Mouse (Mus musculus): ENCODE results near the gene Pheta2. TPM values are rescaled to one million over a fixed set of nuclear protein-coding genes. Genes with fewer than 3 reads are reported as not detected.
A peak's percentile ranks its signal among the peaks of the same experiment; 100 is the strongest.
"Not testable (repeated sequence)": the region's sequence is repeated elsewhere in the genome, so short reads cannot be mapped to it uniquely, and the experiment has no call there.

Gene Pheta2
- polyA plus RNA-seq, 1 experiment from 2014 or later, result 14.2 TPM

DNA sequence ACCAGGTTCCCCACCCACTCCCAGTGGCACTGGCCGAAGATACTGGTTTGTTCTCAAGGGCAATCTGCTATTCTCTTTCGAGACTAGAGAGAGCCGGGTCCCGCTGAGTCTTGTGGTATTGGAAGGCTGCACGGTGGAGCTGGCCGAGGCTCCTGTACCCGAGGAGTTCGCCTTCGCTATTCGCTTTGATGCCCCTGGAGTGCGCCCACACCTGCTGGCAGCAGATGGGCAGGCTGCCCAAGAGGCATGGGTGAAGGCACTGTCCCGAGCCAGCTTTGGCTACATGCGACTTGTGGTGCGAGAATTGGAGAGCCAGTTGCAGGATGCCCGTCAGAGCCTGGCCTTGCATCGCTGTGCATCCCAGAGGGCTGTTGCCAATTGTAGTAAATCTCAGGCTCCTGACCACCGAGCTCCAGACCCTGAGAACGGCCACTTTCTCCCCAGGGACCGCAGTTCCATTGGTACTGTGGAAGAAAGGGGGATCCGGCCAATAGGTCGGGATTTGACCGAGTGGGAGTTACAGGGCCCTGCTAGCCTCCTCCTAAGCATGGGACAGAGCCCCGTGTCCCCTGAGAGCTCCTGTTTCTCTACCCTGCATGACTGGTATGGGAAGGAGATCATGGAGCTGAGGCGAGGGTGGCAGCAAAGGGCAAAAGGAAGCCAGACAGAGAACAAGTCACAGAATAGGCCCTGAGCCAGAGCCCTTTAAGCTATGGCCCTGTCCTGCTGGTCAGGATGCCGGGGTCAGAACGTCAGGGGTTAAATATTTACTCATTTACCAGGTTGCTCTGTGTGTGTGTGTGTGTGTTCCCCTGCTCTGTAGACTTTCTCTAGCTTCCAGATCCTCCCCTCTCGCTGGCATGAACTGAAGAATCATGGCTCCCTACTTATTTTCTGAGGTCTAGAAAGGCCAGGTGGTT, 4.9 kb downstream of the Pheta2 start:
- DNase-seq (ENCODE audit: low spot score), result no peak

DNA sequence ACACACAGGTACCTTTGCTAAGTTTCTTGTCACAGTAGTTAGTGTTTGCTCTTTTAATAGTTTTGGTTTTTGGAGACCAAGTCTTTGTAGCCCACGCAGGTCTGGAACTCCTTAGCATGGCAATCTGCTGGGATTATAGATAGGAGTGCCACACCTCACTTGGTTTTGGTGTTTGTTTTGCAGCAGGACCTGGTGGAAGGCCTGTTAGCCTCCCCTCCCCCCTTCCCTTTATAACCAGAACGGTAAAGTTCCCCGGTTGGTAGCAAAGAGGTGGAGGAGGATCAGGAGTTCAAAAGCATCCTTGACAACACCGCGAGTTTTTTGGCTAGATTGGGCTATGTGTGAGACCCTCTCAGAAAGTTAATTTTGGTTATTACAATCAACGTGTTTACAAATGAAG, 6.2 kb downstream of the Pheta2 start:
- no peak for DNase-seq (ENCODE audit: low spot score)

DNA sequence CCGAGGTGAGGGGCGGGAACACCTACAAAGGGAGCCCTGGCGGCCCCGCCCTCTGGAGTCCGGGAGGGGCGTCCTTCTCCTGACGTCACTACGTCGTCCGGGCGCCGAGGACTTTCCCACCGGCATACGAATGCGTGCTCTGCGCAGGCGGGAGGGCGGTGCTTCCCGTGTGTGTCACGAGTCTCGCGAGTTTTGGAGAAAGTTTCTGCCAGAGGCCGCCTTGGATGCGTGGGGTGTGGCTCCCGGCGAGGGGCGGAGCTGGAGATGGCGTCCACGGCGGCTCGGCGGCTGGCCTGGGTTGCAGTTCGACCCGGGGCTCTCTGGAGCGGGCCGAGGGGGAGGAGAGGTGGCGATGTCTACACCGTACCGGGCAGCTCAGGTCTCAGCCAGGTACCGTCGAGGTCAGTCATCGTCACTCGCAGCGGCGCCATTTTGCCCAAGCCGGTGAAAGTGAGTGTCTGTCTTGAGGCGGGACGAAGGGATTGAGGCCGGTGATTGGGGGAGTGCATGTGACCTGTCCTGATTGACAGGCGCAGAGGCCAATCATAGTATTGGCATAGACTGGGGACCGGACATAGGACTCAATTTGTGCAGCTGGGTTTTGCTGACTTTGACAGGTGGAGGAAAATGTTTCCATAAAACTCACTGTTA, 7.2 kb downstream of the Pheta2 start:
- DNase-seq (ENCODE audit: low spot score), result peak; percentile 99

DNA sequence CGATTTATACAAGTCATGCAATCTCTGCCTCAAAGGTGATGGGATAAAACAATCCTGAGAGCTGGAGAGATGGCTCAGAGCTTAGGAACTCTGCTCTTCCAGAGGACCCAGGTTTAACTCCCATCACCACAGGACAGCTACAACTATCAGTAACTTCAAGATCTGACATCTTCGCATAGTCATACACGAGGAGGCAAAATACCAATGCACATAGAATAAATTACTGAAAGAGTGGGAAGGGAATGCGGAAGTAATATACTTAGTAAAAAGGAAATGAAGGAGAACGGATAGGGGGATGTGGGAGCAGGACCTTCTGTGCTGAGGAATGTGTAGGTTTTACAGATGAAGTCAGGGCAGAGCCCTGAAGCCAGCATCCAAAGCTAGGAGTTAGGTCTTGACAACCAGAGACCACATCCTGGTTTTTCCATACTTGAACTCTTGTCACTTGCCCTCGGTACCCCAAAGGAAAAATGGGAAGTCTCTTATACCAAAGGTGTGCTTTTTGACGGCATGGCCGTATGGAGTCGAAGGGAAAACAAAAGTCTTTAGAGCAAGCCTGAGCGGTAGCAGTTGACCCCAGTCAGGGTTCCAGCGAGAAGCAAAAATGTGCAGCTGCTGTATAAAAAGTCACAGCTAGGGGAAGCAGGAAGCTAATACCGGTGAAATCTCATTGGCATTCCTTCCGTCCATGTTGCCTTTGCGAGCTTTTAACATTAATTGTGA, 8.0 kb downstream of the Pheta2 start:
- no peak for DNase-seq (ENCODE audit: low spot score)

DNA sequence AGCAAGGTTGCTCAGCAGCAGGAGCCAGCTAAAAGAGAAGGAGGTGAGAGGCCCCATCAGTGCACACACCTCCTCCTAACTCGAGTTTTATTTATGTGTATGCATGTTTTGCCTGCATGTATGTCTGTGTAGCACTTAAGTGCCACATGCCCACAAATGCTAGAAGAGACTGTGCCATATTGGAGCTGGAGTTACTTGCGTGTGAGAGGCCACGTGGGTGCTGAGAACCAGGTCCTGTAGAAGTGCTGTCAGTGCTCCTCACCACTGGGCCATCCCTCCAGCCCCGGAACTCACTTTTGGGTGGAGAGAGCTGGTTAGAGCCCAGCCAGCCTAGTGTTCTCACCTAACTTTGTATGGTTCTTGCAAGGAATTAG, 8.5 kb downstream of the Pheta2 start:
- no peak for DNase-seq (ENCODE audit: low spot score)

DNA sequence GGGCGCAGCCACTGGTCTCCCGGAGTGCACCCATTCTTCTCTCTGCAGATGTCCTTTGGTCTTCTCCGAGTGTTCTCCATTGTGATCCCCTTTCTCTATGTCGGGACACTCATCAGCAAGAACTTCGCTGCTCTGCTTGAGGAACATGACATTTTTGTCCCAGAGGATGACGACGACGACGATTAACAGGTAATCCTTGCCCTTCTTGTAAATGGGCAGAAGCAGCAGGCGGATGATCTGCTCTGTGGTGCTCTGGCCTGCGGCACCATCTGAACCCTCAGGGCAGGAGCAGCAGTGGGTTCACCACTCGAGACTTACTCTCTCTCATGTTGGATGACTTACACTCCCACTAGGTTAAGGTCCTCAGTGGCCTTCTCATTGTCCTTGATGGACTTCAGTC, 9.1 kb downstream of the Pheta2 start:
- no peak for DNase-seq (ENCODE audit: low spot score)

DNA sequence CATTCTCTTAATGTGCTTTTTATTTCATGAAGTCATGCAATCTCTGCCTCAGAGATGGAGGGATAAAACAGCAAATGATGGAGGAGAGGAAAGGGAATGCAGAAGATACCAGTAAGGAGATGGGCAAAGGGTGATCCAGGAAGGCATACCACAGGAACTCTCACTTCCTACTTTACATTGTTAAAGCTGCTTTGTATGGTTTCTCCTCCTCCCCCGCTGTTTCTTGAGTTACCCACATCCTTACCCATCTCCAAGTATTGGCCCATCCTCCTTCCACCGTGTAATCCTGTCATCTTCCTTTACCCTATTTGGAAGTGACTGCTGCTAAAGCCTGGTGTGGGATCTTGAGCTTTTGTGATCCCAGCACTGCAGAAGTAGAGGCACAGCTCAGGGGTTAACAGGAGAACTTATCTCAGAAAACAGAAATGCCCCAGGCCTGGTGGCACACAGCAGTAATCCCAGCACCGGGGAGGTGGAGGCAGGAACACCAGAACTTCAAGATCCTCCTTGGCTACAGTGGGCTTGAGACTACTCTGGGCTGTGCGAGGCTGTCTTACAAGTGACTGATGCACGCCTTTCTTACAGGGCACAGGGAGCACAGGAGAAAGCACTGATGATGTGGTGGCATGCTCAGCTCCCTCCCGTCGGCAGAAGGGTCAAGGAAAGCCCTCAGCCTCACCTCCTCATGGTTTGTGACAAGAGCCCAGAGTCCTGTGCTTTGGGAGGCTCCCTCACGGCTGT, 9.7 kb downstream of the Pheta2 start:
- DNase-seq (ENCODE audit: low spot score), result no peak

DNA sequence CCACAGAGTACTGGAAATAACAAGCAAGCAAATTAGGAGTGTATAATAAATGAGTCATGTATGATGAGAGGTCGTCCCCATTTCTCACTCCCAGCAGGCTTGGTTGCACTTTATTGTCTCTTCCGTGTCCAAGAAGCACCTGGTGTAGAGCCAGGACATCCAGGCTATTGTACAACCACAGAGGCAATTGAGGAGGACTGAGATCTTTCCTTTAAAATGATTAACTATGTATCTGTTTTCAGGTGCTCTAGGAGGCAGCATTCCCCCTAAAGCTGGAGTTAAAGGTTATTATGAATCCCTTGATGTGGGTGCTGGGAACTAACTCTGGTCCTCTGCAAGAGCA, 10.2 kb downstream of the Pheta2 start:
- DNase-seq (ENCODE audit: low spot score), result no peak

DNA sequence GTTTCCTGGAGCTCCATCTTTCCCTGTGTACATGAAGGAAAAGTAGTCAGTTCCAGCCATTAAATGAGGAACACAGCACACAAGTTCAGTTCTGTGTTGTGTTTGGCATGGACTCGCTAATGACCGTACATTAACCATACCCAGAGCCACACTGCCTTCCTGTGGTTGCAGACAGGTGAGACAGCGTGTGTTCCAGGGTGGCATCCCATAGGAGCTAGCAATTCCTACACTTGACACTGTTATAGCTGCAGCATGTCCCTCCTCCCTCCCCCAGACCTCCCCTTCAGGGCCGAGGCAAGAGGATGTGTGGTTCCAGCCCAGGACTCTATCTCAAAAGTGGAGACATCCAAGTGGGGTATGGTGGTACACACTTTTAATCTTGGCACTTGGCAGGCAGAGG, 11.6 kb downstream of the Pheta2 start:
- no peak for DNase-seq (ENCODE audit: low spot score)

DNA sequence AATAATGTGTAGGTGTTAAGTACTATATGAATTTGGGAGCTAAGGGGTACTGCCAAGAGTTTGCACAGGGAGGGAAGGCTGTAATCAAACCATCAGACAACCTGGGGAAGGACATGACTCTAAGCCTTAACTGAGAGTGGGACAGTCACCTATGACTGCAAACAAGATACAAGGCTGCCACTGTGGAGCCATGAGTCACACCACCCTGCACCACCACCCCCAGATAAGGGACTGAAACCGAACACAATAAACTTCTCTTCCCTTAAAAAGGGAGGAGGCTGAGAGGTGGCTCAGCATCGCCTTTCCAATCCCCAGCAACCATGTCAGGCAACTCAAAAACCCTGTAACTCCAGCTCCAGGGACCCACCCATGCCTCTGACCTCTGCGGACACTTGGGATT, 12.7 kb downstream of the Pheta2 start:
- DNase-seq (ENCODE audit: low spot score), result no peak

DNA sequence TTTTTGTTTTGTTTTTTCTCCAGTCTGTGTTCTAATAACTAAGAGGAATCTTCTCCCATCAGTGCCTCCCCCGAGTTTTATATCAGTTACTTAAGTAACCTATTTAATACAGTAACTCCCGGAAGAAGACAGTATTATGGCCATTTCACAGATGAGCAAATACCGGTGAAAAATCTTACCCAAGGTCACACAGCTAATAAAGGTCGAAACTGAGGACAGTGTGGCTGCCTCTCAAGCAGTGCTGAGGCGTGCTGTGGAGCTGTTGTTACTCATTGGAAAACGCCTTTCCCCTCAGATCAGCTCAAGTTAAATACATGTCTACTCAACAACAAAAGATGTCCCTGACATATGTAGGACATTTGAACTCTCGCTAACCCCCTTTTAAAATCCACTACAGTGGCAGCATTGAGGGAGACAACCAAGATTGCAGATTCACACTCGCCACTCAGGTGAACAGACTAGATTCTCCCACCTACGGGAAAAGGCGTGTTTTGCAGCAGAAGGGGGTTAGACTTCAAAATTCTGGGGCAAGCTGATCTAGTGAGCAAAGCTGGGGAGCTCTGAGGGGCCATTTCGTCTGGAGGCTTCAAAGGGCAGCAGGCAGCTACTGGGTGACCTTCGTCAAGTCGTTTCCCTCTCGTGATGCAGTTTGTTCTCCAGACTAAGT, 14.5 kb downstream of the Pheta2 start:
- peak; percentile 36 for DNase-seq (ENCODE audit: low spot score)

DNA sequence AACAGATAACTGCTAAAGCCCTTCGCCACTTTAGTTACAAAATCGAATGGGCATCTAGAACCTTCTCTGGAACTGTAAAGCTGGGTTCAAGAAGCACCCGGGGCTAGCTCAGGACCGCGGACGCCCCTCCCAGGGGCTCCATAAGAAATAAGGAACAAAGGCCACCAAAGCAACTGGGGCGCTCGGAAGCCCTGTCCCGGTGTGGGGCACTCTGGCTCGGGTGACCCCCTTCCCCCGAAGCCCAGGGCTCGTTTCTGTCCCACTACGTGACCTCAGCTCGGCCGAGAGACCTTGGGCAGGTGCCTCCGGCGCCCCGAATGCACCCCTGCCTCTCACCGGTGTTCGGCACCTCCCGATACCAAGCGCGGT, 15.0 kb downstream of the Pheta2 start:
- no peak for DNase-seq (ENCODE audit: low spot score)

DNA sequence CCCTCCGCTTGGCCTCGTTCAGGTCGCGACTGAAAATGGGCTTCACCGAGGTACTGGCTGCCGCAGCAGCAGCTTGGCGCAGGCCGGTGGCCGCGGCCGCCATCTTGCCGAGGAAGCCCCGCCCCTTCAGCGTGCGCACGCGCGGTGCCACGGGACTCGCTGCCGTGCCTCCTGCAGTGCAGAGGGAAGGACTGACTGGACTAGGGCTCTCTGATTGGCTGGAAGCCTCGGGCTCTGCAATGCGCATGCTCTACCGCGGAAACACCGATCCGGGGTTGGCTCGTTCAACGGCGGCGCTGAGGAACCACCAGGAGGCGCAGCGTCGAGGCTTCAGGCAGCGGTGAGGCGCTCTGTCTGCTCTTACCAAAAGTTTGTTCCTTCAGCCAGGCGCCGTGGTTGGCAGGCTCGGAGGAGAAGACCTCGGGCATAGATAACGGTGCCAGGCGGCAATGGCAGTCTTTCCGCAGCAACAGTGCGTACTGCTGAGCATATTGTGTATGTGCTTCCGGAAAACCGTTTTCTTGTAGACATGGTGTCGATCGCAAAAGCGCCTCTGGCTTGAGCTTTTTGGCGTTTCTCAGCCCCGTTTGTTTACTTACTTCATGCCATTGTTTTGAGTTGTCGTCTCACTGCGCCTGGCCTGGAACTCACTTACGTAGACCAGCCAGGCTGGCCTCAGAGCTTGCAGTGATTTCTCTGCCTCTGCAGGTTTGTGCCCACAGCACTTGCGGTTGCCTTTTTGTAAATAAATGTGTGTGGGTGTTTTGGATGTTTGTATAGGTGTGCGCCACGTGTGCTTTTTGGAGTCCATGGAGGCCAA, 15.6 kb downstream of the Pheta2 start, which contains the start of gene Ndufa6:
Ndufa6 (minus strand) TSS at position 197 of the 820 bp plus-strand sequence.
- DNase-seq (ENCODE audit: low spot score), result peak; percentile 99

DNA sequence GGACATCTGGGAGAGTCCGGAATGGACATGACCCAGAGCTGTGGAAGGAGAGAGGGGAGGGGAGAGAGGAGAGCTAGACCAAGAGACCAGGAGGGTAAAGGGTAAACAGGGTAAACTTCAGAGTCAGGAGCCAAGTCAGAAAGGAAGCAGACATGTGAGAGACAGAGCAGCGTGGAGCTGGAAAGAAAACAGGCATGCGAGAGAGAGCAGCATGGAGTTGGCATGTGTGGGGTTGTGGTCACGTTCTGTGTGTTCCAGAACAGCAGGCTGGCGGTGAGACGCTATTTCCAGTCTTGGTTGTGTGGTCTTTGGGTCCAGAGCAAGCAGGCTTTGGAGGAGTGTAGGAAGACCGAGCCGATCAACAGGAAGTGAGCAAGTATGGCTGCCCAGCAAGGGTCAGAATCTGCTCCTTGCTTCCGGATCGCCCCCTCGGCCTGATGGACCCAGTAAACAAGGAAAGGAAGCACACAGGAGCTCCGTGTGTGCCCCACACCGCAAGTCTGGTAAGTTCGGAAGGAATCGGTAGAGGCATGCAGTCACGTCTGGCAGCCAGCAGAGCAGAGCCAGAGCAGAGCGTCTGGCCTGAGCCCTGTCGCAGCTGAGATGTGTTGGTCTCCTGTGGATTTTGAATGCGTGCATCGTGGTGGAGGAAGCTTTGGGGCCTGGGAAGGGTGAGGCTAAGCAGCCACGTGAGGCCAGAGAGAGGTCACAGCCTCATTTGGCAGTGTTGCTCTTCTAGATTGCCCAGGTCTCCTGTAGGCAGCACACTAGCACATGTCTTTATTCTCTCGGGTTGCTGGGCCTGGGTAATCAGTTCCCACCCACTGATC, 19.9 kb downstream of the Pheta2 start:
- no peak for DNase-seq (ENCODE audit: low spot score)

DNA sequence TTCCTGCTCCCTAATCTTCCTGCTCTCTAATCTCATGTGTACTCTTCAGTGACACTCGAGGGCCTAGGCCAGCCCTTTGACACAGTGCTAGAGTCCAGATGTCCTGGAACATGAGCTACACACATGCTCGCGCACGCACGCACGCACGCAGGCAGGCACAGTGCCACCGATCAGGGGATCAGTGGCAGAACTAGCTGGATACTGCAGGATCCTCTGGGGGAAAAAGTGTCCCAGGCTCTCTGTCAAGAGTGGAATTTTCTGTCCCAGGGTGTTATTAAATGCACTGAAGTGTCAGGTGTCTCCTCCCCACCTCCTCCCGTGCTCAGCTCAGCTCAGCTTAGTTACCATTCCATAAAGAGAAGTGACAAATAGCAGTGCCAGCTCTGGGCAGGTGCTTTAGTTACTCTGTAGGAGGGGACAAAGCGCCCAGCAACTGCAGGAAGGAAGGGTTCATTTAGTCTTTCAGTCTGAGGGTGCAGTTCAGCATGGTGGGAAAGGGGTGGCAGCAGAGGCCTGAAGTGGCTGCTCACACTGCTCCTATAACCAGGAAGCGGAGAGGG, 22.8 kb downstream of the Pheta2 start:
- DNase-seq (ENCODE audit: low spot score), result peak; percentile 67

DNA sequence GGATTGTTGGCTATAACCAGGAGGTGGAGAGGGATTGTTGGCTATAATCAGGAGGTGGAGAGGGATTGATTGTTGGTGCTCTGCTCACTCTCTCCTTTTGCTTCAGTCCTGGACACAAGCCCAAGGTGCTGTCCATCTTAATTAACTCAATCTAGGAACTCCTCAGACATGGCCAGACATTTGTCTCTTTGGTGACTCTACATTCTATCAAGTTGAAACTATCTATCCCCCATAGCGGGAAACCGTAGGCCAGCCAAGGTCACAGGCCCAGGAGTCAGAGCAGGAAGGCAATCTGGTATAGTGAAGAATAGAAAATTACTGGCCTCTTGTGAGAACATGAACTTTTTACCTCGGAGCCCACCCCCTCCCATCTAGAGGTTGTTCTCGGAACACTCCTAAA, 23.5 kb downstream of the Pheta2 start:
- no peak for DNase-seq (ENCODE audit: low spot score)

DNA sequence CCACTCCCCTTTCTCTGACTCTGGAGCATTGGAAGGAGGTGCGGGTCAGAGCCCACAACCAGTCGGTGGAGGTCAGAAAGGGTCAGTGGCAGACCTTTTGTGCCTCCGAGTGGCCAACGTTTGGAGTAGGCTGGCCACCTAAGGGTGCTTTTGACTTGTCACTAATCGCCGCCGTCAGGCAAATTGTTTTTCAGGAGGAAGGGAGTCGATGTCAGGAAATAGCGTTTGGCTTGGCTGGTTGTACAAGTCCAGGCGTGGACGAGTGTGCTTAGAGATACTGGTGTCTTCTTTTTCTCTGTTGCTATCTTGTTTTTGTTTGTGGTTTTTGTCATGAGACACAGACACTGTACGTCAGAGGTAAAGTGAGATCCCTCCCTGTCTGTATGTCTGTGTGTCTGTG, 25.1 kb downstream of the Pheta2 start:
- not testable (repeated sequence) for DNase-seq (ENCODE audit: low spot score)

DNA sequence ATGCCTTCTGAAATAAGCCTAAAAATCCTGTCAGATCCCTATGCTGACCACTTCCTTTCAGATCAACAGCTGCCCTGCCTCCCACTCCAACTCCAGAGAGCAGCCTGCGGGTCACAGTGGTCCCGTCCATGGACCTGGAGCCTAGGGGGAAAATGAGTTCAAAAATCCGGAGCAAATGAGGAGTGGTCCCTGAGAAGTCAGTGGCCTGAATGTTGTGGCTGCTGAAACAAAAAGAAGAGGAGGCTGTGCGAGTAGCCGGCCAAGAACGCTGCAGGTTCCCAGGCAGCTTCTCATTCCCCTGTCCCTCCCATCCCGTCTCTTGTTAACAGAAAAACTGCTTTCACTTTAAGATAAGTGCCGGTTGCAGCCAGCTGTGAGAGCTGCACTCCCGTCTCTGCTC, 25.8 kb downstream of the Pheta2 start:
- not testable (repeated sequence) for DNase-seq (ENCODE audit: low spot score)

DNA sequence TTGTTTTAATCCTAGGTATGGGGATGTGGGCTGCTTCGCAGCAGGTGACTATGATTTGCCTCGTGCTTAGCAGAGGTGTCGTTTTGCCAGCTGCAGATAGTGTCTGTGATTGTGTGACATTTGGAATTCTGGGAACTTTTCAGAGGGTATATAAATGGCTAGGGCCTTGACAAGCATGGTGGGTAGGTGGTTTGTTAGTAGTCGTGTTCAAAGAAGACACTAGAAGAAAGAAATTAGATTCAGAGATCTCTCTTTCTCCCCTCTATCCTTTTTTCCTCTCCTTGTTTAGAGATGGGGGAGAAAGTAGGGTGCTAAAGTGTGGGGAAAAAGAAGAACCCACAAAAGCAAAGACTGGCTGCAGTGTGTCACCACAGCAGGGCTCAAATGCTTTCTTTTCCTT, 29.4 kb downstream of the Pheta2 start:
- DNase-seq (ENCODE audit: low spot score), result no peak
